Mouse (Mus musculus): Measurements from ENCODE around the gene Ptprk. TPM values are rescaled to one million over a fixed set of nuclear protein-coding genes. Genes with fewer than 3 reads are reported as not detected.

The Ptprk gene
- polyA plus RNA-seq, 1 experiment, result 1.3 TPM

DNA sequence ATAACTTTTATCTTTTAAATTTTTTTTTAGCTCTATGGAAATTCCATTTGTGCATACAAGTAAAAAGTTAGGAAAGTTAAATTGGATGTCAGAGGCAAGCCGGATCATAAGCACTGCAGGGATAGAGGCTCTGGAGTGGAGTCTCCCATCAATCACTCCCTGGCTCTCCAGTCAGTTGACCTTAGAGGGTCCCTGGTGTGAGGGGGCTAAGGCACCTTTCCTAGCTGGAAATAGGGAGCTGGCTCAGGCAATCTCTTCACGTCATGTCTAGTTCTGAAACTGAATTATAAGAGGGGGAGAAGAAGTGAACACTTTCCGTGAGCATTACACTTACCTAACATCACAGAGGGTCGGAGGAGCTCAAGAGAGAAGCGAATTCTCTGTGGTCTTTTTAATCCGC is 110.1 kb downstream of the Ptprk start:
- no peaks in the 10 kb centered on the region for H3K36me3 ChIP-seq (ENCODE audit: control insufficient read depth, insufficient read depth, low read length)
- no peaks in the 10 kb centered on the region for H3K4me1 ChIP-seq (ENCODE audit: control insufficient read depth, insufficient read depth, low read length)
- no peak overlapping the region for H3K4me3 ChIP-seq (ENCODE audit: control insufficient read depth, low read depth, low read length)
- H3K27me3 ChIP-seq (ENCODE audit: control insufficient read depth, insufficient read depth, low read length), result no peaks in the 10 kb centered on the region
- TF ChIP-seq CTCF (IDR thresholded peaks at IDR 0.05; ENCODE audit: control insufficient read depth, insufficient read depth, insufficient replicate concordance, low read depth, low read length) (no peak), POLR2A (IDR thresholded peaks at IDR 0.05; ENCODE audit: control insufficient read depth, low read depth, low read length) (no peak)
- no peak overlapping the region for H3K27ac ChIP-seq (ENCODE audit: control insufficient read depth, insufficient read depth, low read depth, low read length)

- Histone ChIP-seq H3K27ac (ENCODE audit: control insufficient read depth, insufficient read depth, low read depth, low read length) (no peak overlapping the region), H3K4me3 (ENCODE audit: control insufficient read depth, low read depth, low read length) (no peak overlapping the region)
- TF ChIP-seq POLR2A (IDR thresholded peaks at IDR 0.05; ENCODE audit: control insufficient read depth, low read depth, low read length), result no peak
- no peak for TF ChIP-seq CTCF (IDR thresholded peaks at IDR 0.05; ENCODE audit: control insufficient read depth, insufficient read depth, insufficient replicate concordance, low read depth, low read length)
These were observed 110.7 kb downstream of the Ptprk start for GRCm38 (mm10) chr10:28185326-28185725.

GRCm38 (mm10) chr10:28186018-28186800 is 111.6 kb downstream of the Ptprk start:
- Histone ChIP-seq H3K4me3 (ENCODE audit: control insufficient read depth, low read depth, low read length) (no peak overlapping the region), H3K36me3 (ENCODE audit: control insufficient read depth, insufficient read depth, low read length) (no peaks in the 10 kb centered on the region)
- TF ChIP-seq POLR2A (IDR thresholded peaks at IDR 0.05; ENCODE audit: control insufficient read depth, low read depth, low read length) (no peak), CTCF (IDR thresholded peaks at IDR 0.05; ENCODE audit: control insufficient read depth, insufficient read depth, insufficient replicate concordance, low read depth, low read length) (no peak)

More at GRCm38 (mm10) chr10:28185326-28185725, 110.7 kb downstream of the Ptprk start:
- no peaks in the 10 kb centered on the region for H3K27me3 ChIP-seq (ENCODE audit: control insufficient read depth, insufficient read depth, low read length)
- no peaks in the 10 kb centered on the region for H3K4me1 ChIP-seq (ENCODE audit: control insufficient read depth, insufficient read depth, low read length)
- no peaks in the 10 kb centered on the region for H3K36me3 ChIP-seq (ENCODE audit: control insufficient read depth, insufficient read depth, low read length)

DNA sequence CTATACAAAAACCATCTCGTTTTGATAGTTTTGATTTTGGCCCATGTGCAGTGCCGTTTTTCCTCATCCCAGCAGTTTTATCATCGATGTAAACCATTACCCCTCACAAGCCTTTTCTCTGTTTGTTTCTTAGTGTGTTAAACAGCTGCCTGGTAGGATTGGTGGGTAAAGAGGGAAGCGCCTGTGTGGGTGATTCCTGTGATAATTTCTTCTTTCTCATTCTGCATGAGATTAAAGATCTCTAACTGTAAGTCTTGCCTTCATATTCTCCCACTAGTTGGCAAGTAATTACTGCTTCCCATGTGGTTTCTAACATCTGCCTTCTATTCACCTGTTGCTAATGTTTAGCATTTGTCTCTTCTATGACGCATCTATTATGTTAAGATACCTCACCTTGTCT is 116.8 kb downstream of the Ptprk start:
- no peaks in the 10 kb centered on the region for H3K36me3 ChIP-seq (ENCODE audit: control insufficient read depth, insufficient read depth, low read length)
- no peak overlapping the region for H3K27ac ChIP-seq (ENCODE audit: control insufficient read depth, insufficient read depth, low read depth, low read length)
- H3K4me3 ChIP-seq (ENCODE audit: control insufficient read depth, low read depth, low read length), result no peak overlapping the region
- TF ChIP-seq CTCF (IDR thresholded peaks at IDR 0.05; ENCODE audit: control insufficient read depth, insufficient read depth, insufficient replicate concordance, low read depth, low read length) (no peak), POLR2A (IDR thresholded peaks at IDR 0.05; ENCODE audit: control insufficient read depth, low read depth, low read length) (no peak)
- no peaks in the 10 kb centered on the region for H3K4me1 ChIP-seq (ENCODE audit: control insufficient read depth, insufficient read depth, low read length)
- H3K27me3 ChIP-seq (ENCODE audit: control insufficient read depth, insufficient read depth, low read length), result no peaks in the 10 kb centered on the region

More at GRCm38 (mm10) chr10:28186018-28186800, 111.6 kb downstream of the Ptprk start:
- Histone ChIP-seq H3K27ac (ENCODE audit: control insufficient read depth, insufficient read depth, low read depth, low read length) (no peak overlapping the region), H3K4me1 (ENCODE audit: control insufficient read depth, insufficient read depth, low read length) (no peaks in the 10 kb centered on the region), H3K27me3 (ENCODE audit: control insufficient read depth, insufficient read depth, low read length) (no peaks in the 10 kb centered on the region)

GRCm38 (mm10) chr10:28193630-28194029 is 119.0 kb downstream of the Ptprk start:
- no peak overlapping the region for H3K27ac ChIP-seq (ENCODE audit: control insufficient read depth, insufficient read depth, low read depth, low read length)
- TF ChIP-seq POLR2A (IDR thresholded peaks at IDR 0.05; ENCODE audit: control insufficient read depth, low read depth, low read length), result no peak
- no peak for TF ChIP-seq CTCF (IDR thresholded peaks at IDR 0.05; ENCODE audit: control insufficient read depth, insufficient read depth, insufficient replicate concordance, low read depth, low read length)
- H3K36me3 ChIP-seq (ENCODE audit: control insufficient read depth, insufficient read depth, low read length), result no peaks in the 10 kb centered on the region
- H3K4me1 ChIP-seq (ENCODE audit: control insufficient read depth, insufficient read depth, low read length), result no peaks in the 10 kb centered on the region
- H3K27me3 ChIP-seq (ENCODE audit: control insufficient read depth, insufficient read depth, low read length), result no peaks in the 10 kb centered on the region
- no peak overlapping the region for H3K4me3 ChIP-seq (ENCODE audit: control insufficient read depth, low read depth, low read length)

- Histone ChIP-seq H3K36me3 (ENCODE audit: control insufficient read depth, insufficient read depth, low read length) (no peaks in the 10 kb centered on the region), H3K27me3 (ENCODE audit: control insufficient read depth, insufficient read depth, low read length) (no peaks in the 10 kb centered on the region), H3K4me3 (ENCODE audit: control insufficient read depth, low read depth, low read length) (no peak overlapping the region), H3K27ac (ENCODE audit: control insufficient read depth, insufficient read depth, low read depth, low read length) (no peak overlapping the region), H3K4me1 (ENCODE audit: control insufficient read depth, insufficient read depth, low read length) (no peaks in the 10 kb centered on the region)
- TF ChIP-seq CTCF (IDR thresholded peaks at IDR 0.05; ENCODE audit: control insufficient read depth, insufficient read depth, insufficient replicate concordance, low read depth, low read length) (no peak), POLR2A (IDR thresholded peaks at IDR 0.05; ENCODE audit: control insufficient read depth, low read depth, low read length) (no peak)
These were observed 126.0 kb downstream of the Ptprk start for GRCm38 (mm10) chr10:28200609-28201008.

DNA sequence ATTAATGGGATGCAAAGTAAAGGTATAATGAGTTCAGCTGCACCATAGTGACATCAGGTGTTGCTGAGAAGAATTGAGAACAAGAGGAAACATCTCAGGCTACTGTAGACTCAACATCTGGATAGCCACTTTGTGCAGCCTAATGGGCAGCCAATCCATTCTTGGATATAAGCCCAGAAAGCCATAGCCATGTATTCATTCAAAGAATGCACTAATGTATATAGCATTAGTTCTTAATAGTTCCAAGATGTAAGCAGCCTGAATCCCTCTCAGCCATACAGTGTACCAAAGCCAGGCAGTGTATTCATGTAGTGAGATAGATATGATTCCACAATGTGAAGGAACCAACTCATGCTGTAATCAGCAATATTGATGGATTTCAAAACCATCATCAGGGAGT is 134.8 kb downstream of the Ptprk start:
- no peaks in the 10 kb centered on the region for H3K27me3 ChIP-seq (ENCODE audit: control insufficient read depth, insufficient read depth, low read length)
- H3K27ac ChIP-seq (ENCODE audit: control insufficient read depth, insufficient read depth, low read depth, low read length), result no peak overlapping the region
- H3K4me1 ChIP-seq (ENCODE audit: control insufficient read depth, insufficient read depth, low read length), result no peaks in the 10 kb centered on the region
- no peak for TF ChIP-seq CTCF (IDR thresholded peaks at IDR 0.05; ENCODE audit: control insufficient read depth, insufficient read depth, insufficient replicate concordance, low read depth, low read length)
- no peak for TF ChIP-seq POLR2A (IDR thresholded peaks at IDR 0.05; ENCODE audit: control insufficient read depth, low read depth, low read length)
- no peak overlapping the region for H3K4me3 ChIP-seq (ENCODE audit: control insufficient read depth, low read depth, low read length)
- H3K36me3 ChIP-seq (ENCODE audit: control insufficient read depth, insufficient read depth, low read length), result no peaks in the 10 kb centered on the region
